Mouse (Mus musculus) NIH3T3 (cell line): ENCODE results near the gene Tex22.

ENCODE experiments used
- DNase-seq: peaks from one replicate; pipeline ENCODE4 v3.0.0-alpha.2; 2012; ENCODE audit warnings: low read depth

The Tex22 gene

GRCm38 (mm10) chr12:113102461-113102860 lies 28.2 kb downstream of the Tex22 start:
- peak; percentile 78 for DNase-seq

- DNase-seq, result no peak
Measured at GRCm38 (mm10) chr12:113103846-113104451, 29.6 kb downstream of the Tex22 start.

GRCm38 (mm10) chr12:113106386-113106785 lies 32.1 kb downstream of the Tex22 start:
- peak; percentile 81 for DNase-seq

GRCm38 (mm10) chr12:113107431-113108124 lies 33.3 kb downstream of the Tex22 start:
- DNase-seq, result no peak

GRCm38 (mm10) chr12:113108528-113109283 lies 34.4 kb downstream of the Tex22 start:
- DNase-seq, result no peak

- no peak for DNase-seq
Measured at GRCm38 (mm10) chr12:113109801-113110200, 35.5 kb downstream of the Tex22 start.

GRCm38 (mm10) chr12:113114141-113114540 lies 39.8 kb downstream of the Tex22 start:
- DNase-seq, result no peak

- DNase-seq, result no peak
Measured at GRCm38 (mm10) chr12:113114856-113115538, 40.7 kb downstream of the Tex22 start.

- DNase-seq, result peak; percentile 89
Measured at GRCm38 (mm10) chr12:113119516-113120410, 45.5 kb downstream of the Tex22 start.

GRCm38 (mm10) chr12:113124726-113125125 lies 50.4 kb downstream of the Tex22 start:
- no peak for DNase-seq

- DNase-seq, result no peak
Measured at GRCm38 (mm10) chr12:113130732-113131131, 56.4 kb downstream of the Tex22 start.

GRCm38 (mm10) chr12:113131601-113132000 lies 57.3 kb downstream of the Tex22 start:
- DNase-seq, result no peak

GRCm38 (mm10) chr12:113132567-113132966 lies 58.3 kb downstream of the Tex22 start:
- peak; percentile 65 for DNase-seq

GRCm38 (mm10) chr12:113133260-113133659 lies 59.0 kb downstream of the Tex22 start:
- DNase-seq, result no peak

- DNase-seq, result no peak
Measured at GRCm38 (mm10) chr12:113133861-113134403, 59.6 kb downstream of the Tex22 start.

- DNase-seq, result no peak
Measured at GRCm38 (mm10) chr12:113134502-113134901, 60.2 kb downstream of the Tex22 start.

GRCm38 (mm10) chr12:113135401-113135800 lies 61.1 kb downstream of the Tex22 start:
- no peak for DNase-seq

- no peak for DNase-seq
Measured at GRCm38 (mm10) chr12:113136492-113137020, 62.3 kb downstream of the Tex22 start.

GRCm38 (mm10) chr12:113137260-113138213 lies 63.2 kb downstream of the Tex22 start:
- DNase-seq, result no peak

GRCm38 (mm10) chr12:113138291-113138690 lies 64.0 kb downstream of the Tex22 start:
- no peak for DNase-seq
